Mouse (Mus musculus) B cell, adult 2 months (primary cell): ENCODE measurements around the gene Rabgap1l.
A peak's percentile ranks its signal among the peaks of the same experiment; 100 is the strongest.
"Not testable (repeated sequence)": the region's sequence is repeated elsewhere in the genome, so short reads cannot be mapped to it uniquely, and the experiment has no call there.

Source experiments
- DNase-seq, 2 experiments: peaks; one replicate each; pipeline ENCODE4 v3.0.0; 2022

Rabgap1l gene

GRCm38 (mm10) chr1:160306866-160307616 is 486.0 kb downstream of the Rabgap1l start:
- DNase-seq, result peak; percentile 46 to 50

- peak; percentile 47 to 50 for DNase-seq
These were observed 486.7 kb downstream of the Rabgap1l start for GRCm38 (mm10) chr1:160306336-160306735.

- DNase-seq, result no peak
These were observed 487.2 kb downstream of the Rabgap1l start for GRCm38 (mm10) chr1:160305826-160306225.

GRCm38 (mm10) chr1:160304969-160305498 is 488.0 kb downstream of the Rabgap1l start:
- no peak for DNase-seq

- DNase-seq, result no peak
These were observed 490.7 kb downstream of the Rabgap1l start for GRCm38 (mm10) chr1:160302268-160302667.

- no peak for DNase-seq
These were observed 491.9 kb downstream of the Rabgap1l start for GRCm38 (mm10) chr1:160301156-160301555.

- no peak for DNase-seq
These were observed 492.3 kb downstream of the Rabgap1l start for GRCm38 (mm10) chr1:160300704-160301103.

GRCm38 (mm10) chr1:160299979-160300378 is 493.0 kb downstream of the Rabgap1l start:
- DNase-seq, result no peak

- DNase-seq, result no peak
These were observed 494.1 kb downstream of the Rabgap1l start for GRCm38 (mm10) chr1:160298893-160299292.

GRCm38 (mm10) chr1:160297701-160298100 is 495.3 kb downstream of the Rabgap1l start:
- DNase-seq, result no peak

GRCm38 (mm10) chr1:160295323-160295722 is 497.7 kb downstream of the Rabgap1l start:
- DNase-seq, result no peak

GRCm38 (mm10) chr1:160293488-160293887 is 499.5 kb downstream of the Rabgap1l start:
- no peak for DNase-seq

GRCm38 (mm10) chr1:160292058-160292457 is 501.0 kb downstream of the Rabgap1l start:
- no peak for DNase-seq

GRCm38 (mm10) chr1:160290242-160290641 is 502.8 kb downstream of the Rabgap1l start:
- no peak for DNase-seq

- no peak for DNase-seq
These were observed 505.9 kb downstream of the Rabgap1l start for GRCm38 (mm10) chr1:160287058-160287645.

GRCm38 (mm10) chr1:160286400-160287057 is 506.5 kb downstream of the Rabgap1l start:
- no peak for DNase-seq

- no peak for DNase-seq
These were observed 508.8 kb downstream of the Rabgap1l start for GRCm38 (mm10) chr1:160284241-160284640.

GRCm38 (mm10) chr1:160282166-160282874 is 510.7 kb downstream of the Rabgap1l start:
- DNase-seq, result not testable (repeated sequence)

- no peak for DNase-seq
These were observed 511.5 kb downstream of the Rabgap1l start for GRCm38 (mm10) chr1:160281337-160282084.

- peak in 1 of 2 experiments; percentile 9 for DNase-seq
These were observed 512.4 kb downstream of the Rabgap1l start for GRCm38 (mm10) chr1:160280603-160281002.

- DNase-seq, result no peak
These were observed 514.9 kb downstream of the Rabgap1l start for GRCm38 (mm10) chr1:160277940-160278682.
